Mouse (Mus musculus) embryonic facial prominence, embryonic 12.5 days (tissue): Measurements from ENCODE around the gene Sec14l3. TPM values are rescaled to one million over a fixed set of nuclear protein-coding genes. Genes with fewer than 3 reads are reported as not detected.

Experiments
- ATAC-seq: fragments of 200-750 bp; cut with Nextera tagmentation; 2 replicates; pipeline ENCODE4 v1.8.0; 2017; ENCODE audit not compliant: insufficient number of reproducible peaks, insufficient read depth, low FRiP score, low TSS enrichment
- H3K27ac ChIP-seq: fragments of 300-500 bp; sonication (generic); 2 replicates; pipeline ENCODE4 v1.5.1; 2016; ENCODE audit warnings: mild to moderate bottlenecking
- H3K27me3 ChIP-seq: fragments of 300-500 bp; sonication (generic); 2 replicates; pipeline ENCODE4 v1.6.1; 2016; ENCODE audit warnings: mild to moderate bottlenecking, moderate library complexity
- H3K36me3 ChIP-seq: fragments of 300-500 bp; sonication (generic); 2 replicates; pipeline ENCODE4 v1.6.1; 2016; ENCODE audit warnings: mild to moderate bottlenecking
- H3K4me1 ChIP-seq: fragments of 300-500 bp; sonication (generic); 2 replicates; pipeline ENCODE4 v1.6.1; 2016
- H3K4me2 ChIP-seq: fragments of 300-500 bp; sonication (generic); replicated peaks from 2 replicates; pipeline ENCODE4 v1.6.1; 2016; ENCODE audit warnings: mild to moderate bottlenecking, moderate library complexity
- H3K4me3 ChIP-seq: fragments of 300-500 bp; sonication (generic); 2 replicates; pipeline ENCODE4 v1.5.1; 2016; ENCODE audit warnings: mild to moderate bottlenecking
- H3K9ac ChIP-seq: fragments of 300-500 bp; sonication (generic); 2 replicates; pipeline ENCODE4 v1.6.1; 2016; ENCODE audit warnings: mild to moderate bottlenecking, moderate library complexity
- H3K9me3 ChIP-seq: fragments of 300-500 bp; sonication (generic); 2 replicates; pipeline ENCODE4 v1.6.1; 2016; ENCODE audit warnings: mild to moderate bottlenecking, moderate library complexity
- WGBS: fragments of 180-500 bp; shearing (Covaris S2); methylation state at CpG from one replicate; pipeline ENCODE4 v1.1.7; 2016; 5-methylcytosine and 5-hydroxymethylcytosine counted together
- polyA plus RNA-seq: library from polyadenylated mRNA; unstranded; fragments of >200 nt; fragmentation: Nextera tagmentation; extraction: Ambion mirVana; gene quantifications from 2 replicates; pipeline ENCODE4 v1.2.1, GENCODE M21; 2016

The Sec14l3 gene
- polyA plus RNA-seq, 1 experiment from 2014 or later: not detected

DNA sequence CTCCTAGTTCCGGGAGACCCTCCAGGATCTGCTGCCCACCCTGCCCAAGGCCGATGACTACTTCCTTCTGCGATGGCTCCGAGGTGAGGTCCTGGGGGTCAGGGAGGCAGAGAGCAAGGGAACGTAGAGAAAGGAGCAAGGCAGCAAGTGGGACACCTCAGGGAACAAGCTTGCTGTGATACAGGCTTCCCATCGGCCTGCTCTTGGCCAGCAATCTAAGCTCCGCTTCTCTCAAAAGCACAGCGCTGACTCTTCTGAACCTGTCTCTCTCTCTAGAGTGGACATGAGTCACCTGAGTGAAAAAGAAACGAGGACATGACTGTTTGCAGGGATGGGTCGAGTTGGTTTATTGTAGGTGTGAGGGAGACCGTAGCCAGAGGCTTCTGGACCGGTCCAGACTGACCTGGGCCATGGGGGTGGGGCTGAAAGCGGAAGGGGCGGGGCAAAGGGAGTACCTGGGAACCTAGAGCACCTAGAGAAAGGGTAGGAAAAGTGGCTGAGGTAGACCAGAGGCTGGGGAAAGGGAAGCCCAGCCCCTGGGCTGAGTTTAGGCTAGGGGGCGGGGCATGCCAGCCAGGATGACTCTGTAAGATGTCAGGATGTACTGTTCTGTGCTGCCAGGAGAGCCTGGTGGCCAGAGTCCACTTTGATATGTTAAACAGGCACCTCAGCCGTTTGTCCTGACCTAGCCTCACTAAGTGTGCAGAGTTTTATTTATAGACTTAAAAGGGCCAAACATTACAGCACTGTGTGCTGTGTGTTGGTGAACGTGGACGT, 29.3 kb upstream of the Sec14l3 start:
- ATAC-seq: no peak
- Histone ChIP-seq H3K36me3 (no peaks in the 10 kb centered on the region), H3K4me1 (no peaks in the 10 kb centered on the region), H3K4me3 (no peak overlapping the region), H3K9ac (no peak overlapping the region), H3K27me3 (peaks cover 13% of the 10 kb centered on the region), H3K27ac (no peak overlapping the region), H3K4me2 (no peak overlapping the region), H3K9me3 (no peaks in the 10 kb centered on the region)
- 65% methylated on average over 18 of the region's 18 CpGs for WGBS

GRCm38 (mm10) chr11:4035916-4036315, 28.7 kb upstream of the Sec14l3 start:
- no peak overlapping the region for H3K4me2 ChIP-seq
- no peak overlapping the region for H3K9ac ChIP-seq
- H3K27ac ChIP-seq: no peak overlapping the region
- H3K4me3 ChIP-seq: no peak overlapping the region
- H3K27me3 ChIP-seq: peaks cover 11% of the 10 kb centered on the region
- ATAC-seq: no peak
- H3K36me3 ChIP-seq: no peaks in the 10 kb centered on the region
- WGBS: 89% methylated on average over 6 of the region's 6 CpGs
- no peaks in the 10 kb centered on the region for H3K4me1 ChIP-seq
- no peaks in the 10 kb centered on the region for H3K9me3 ChIP-seq

DNA sequence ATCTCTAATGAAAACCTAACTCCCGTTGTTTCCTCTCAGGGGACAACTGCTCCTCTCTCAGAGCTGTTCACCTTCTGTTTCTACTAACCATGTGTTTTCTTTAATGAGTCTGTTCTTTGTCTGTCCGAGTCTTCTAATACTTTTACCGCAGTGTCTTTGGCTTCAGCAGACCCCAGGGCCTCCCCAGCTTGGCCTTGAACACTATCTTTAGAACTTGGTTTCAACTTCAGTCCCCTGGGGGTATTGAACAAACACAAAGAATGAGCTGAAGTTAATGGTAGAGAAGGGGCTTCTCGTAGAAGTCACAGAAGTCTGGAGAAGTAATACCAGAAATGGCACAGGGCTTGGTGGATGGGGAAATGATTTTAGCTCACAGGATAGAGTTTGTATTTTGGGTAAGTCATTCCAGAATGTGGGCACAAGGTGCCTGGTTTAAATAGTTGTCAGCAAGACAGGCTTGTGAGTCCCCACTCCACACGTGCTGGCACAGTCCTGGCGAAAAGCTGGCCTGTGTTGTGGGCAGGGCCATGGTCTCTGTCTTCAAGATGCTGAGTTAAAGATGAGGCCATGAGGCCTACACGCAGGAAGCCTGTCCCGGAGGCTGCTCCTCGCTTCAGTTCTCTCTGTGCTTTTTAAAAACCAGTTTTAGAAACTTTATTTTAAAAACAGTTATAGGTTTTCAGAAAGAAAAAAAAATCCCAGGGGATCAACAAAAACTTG, 28.1 kb upstream of the Sec14l3 start:
- H3K36me3 ChIP-seq: no peaks in the 10 kb centered on the region
- ATAC-seq: no peak
- H3K27ac ChIP-seq: no peak overlapping the region
- H3K9me3 ChIP-seq: no peaks in the 10 kb centered on the region
- WGBS: 58% methylated on average over 9 of the region's 9 CpGs
- no peak overlapping the region for H3K4me2 ChIP-seq
- no peak overlapping the region for H3K4me3 ChIP-seq
- H3K9ac ChIP-seq: no peak overlapping the region
- peaks cover 4% of the 10 kb centered on the region for H3K27me3 ChIP-seq
- H3K4me1 ChIP-seq: no peaks in the 10 kb centered on the region

- no peaks in the 10 kb centered on the region for H3K36me3 ChIP-seq
- no peak for ATAC-seq
- H3K4me1 ChIP-seq: no peaks in the 10 kb centered on the region
Measured at GRCm38 (mm10) chr11:4039951-4040350, 24.7 kb upstream of the Sec14l3 start.

GRCm38 (mm10) chr11:4041123-4041625, 23.5 kb upstream of the Sec14l3 start:
- no peaks in the 10 kb centered on the region; the same call in 1 of the 2 replicates for H3K27me3 ChIP-seq
- no peaks in the 10 kb centered on the region for H3K4me1 ChIP-seq
- no peak overlapping the region for H3K9ac ChIP-seq
- WGBS: 80% methylated on average over 6 of the region's 6 CpGs
- H3K9me3 ChIP-seq: no peaks in the 10 kb centered on the region
- ATAC-seq: no peak
- no peak overlapping the region for H3K4me2 ChIP-seq
- no peak overlapping the region for H3K4me3 ChIP-seq
- no peak overlapping the region for H3K27ac ChIP-seq
- H3K36me3 ChIP-seq: no peaks in the 10 kb centered on the region

More at GRCm38 (mm10) chr11:4039951-4040350, 24.7 kb upstream of the Sec14l3 start:
- H3K27ac ChIP-seq: no peak overlapping the region
- H3K9ac ChIP-seq: no peak overlapping the region
- no peaks in the 10 kb centered on the region; the same call in 1 of the 2 replicates for H3K27me3 ChIP-seq
- no peak overlapping the region for H3K4me2 ChIP-seq
- no peak overlapping the region for H3K4me3 ChIP-seq
- WGBS: 95% methylated on average over 4 of the region's 4 CpGs
- H3K9me3 ChIP-seq: no peaks in the 10 kb centered on the region

DNA sequence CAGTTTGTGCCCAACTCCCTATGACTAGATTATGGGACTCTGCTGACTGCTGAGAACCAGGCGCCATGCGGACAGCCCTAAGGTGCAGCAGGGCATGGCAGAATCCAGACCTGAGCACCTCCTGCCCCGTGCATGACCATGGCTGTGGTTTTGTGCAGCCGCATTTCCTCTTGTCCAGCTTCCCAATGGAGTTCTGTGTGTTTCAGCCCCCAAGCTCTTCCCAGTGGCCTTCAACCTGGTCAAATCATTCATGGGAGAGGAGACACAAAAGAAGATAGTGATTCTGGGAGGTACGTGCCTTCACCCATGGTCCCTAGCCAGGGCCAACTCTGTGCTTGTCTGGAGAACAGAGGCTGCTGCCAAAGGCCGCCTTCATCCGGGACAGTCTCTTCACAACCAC, 21.6 kb upstream of the Sec14l3 start:
- Histone ChIP-seq H3K27me3 (no peaks in the 10 kb centered on the region; the same call in 1 of the 2 replicates), H3K4me3 (no peak overlapping the region), H3K4me2 (no peak overlapping the region), H3K4me1 (no peaks in the 10 kb centered on the region), H3K27ac (no peak overlapping the region), H3K9me3 (no peaks in the 10 kb centered on the region), H3K36me3 (no peaks in the 10 kb centered on the region), H3K9ac (no peak overlapping the region)
- 91% methylated on average over 7 of the region's 7 CpGs for whole genome bisulfite sequencing
- no peak for ATAC-seq

GRCm38 (mm10) chr11:4046526-4046925, 18.1 kb upstream of the Sec14l3 start:
- H3K27ac ChIP-seq: no peak overlapping the region
- 59% methylated on average over 5 of the region's 5 CpGs for WGBS
- ATAC-seq: no peak

GRCm38 (mm10) chr11:4047766-4048165, 16.9 kb upstream of the Sec14l3 start:
- no peak overlapping the region for H3K9ac ChIP-seq
- H3K9me3 ChIP-seq: no peaks in the 10 kb centered on the region
- H3K4me3 ChIP-seq: no peak overlapping the region
- no peak overlapping the region for H3K4me2 ChIP-seq
- H3K27me3 ChIP-seq: no peaks in the 10 kb centered on the region; the same call in 1 of the 2 replicates
- WGBS: 94% methylated on average over 2 of the region's 2 CpGs
- H3K4me1 ChIP-seq: no peaks in the 10 kb centered on the region
- no peaks in the 10 kb centered on the region for H3K36me3 ChIP-seq
- no peak overlapping the region for H3K27ac ChIP-seq
- ATAC-seq: no peak

More at GRCm38 (mm10) chr11:4046526-4046925, 18.1 kb upstream of the Sec14l3 start:
- Histone ChIP-seq H3K4me2 (no peak overlapping the region), H3K9me3 (no peaks in the 10 kb centered on the region), H3K9ac (no peak overlapping the region), H3K36me3 (no peaks in the 10 kb centered on the region), H3K27me3 (no peaks in the 10 kb centered on the region; the same call in 1 of the 2 replicates), H3K4me3 (no peak overlapping the region), H3K4me1 (no peaks in the 10 kb centered on the region)

DNA sequence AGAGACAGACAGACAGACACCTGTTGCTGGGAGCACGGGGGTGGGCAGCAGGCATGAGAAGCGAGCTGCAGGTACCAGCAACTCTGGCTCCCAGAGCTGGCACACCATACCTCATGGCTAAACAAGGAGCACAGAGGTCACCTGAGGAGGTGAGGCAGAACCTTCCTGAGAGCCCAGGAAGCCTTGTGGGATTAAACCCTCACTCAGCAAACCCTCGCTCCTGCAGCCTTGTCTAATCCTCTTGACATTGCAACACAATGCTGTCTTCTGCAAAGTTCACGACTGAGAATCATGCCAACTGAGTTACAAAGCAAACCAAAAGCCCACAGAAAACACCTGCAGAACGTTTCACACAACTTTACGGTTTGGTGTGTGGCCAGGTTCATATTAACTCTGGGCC, 16.2 kb upstream of the Sec14l3 start:
- Histone ChIP-seq H3K27me3 (no peaks in the 10 kb centered on the region; the same call in 1 of the 2 replicates), H3K27ac (no peak overlapping the region), H3K4me1 (no peaks in the 10 kb centered on the region), H3K9ac (no peak overlapping the region), H3K4me2 (no peak overlapping the region), H3K9me3 (no peaks in the 10 kb centered on the region), H3K4me3 (no peak overlapping the region), H3K36me3 (no peaks in the 10 kb centered on the region)
- 81% methylated on average over 6 of the region's 6 CpGs for WGBS
- ATAC-seq: no peak

DNA sequence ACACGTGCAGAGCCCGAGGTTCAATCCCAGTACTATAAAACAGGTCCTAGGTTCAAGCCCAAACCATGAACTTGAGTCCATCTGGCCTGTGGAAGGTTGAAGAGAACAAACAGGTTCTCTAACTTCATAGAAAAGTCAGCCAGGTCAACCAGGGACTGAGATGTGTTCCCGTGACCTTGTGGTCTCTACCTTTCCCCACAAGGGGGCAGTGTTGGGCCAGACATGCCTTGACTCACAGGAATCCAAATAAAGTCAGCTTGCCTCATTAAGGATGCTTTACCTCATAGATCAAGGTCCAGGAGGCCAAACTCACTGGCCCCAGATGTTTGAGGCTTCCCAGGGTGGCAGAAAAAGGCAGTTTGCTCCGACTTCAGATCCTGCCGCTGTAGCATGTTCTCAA, 11.1 kb upstream of the Sec14l3 start:
- no peak overlapping the region for H3K27ac ChIP-seq
- no peaks in the 10 kb centered on the region for H3K4me1 ChIP-seq

DNA sequence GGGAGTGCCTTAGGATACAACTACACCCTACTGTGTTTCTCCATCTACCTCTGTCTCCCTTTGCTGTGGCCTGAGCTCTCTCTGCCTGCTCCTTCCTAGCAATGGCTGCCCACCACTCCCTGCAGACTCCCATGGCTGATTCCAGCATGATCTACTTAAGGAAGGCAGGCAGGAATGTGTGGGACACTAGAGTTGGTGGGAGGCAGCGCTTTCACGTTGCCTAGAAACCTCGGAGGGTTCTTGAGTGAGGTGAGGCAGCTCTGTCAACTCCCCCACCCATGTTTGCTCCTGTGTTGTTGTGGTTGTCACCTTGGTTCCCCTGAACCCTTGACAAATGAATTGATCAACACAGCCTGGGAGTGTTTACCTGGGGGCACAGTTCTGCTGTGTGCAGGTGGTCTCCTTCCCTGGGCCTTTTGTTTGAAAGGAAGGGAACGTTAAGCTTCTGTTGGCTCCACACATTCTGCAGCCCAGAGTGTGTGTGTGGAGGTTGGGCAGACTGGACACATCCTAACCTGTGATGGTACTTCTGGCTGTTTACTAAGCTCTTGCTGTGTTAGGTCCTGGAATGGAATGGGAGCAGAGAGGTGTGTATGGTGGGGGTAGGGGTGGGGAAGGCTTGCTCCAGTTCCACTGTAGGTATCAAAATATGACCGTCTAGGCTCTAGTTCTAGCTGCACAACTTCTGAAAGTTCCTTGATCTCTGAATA, 3.6 kb upstream of the Sec14l3 start:
- no peaks in the 10 kb centered on the region for H3K4me1 ChIP-seq
- H3K27ac ChIP-seq: no peak overlapping the region
- no peak overlapping the region for H3K9ac ChIP-seq
- WGBS: 75% methylated on average over 5 of the region's 5 CpGs
- no peak overlapping the region for H3K4me3 ChIP-seq
- no peaks in the 10 kb centered on the region for H3K9me3 ChIP-seq
- no peak overlapping the region for H3K4me2 ChIP-seq
- no peaks in the 10 kb centered on the region for H3K27me3 ChIP-seq
- ATAC-seq: no peak
- H3K36me3 ChIP-seq: no peaks in the 10 kb centered on the region

More for the DNA sequence above, 11.1 kb upstream of the Sec14l3 start:
- H3K4me3 ChIP-seq: no peak overlapping the region
- no peak overlapping the region for H3K4me2 ChIP-seq
- no peaks in the 10 kb centered on the region for H3K36me3 ChIP-seq
- H3K9me3 ChIP-seq: no peaks in the 10 kb centered on the region
- H3K27me3 ChIP-seq: no peaks in the 10 kb centered on the region
- WGBS: 22% methylated on average over 5 of the region's 5 CpGs
- no peak for ATAC-seq
- H3K9ac ChIP-seq: no peak overlapping the region
